Mouse (Mus musculus) spleen, postnatal 10 days (tissue): ENCODE results near the gene Bola2.

Experiments used
- DNase-seq, 2 experiments: peaks; one replicate each; pipeline ENCODE4 v3.0.0; 2021 to 2022; ENCODE audit warnings: low spot score in 2 of 2

Gene Bola2

DNA sequence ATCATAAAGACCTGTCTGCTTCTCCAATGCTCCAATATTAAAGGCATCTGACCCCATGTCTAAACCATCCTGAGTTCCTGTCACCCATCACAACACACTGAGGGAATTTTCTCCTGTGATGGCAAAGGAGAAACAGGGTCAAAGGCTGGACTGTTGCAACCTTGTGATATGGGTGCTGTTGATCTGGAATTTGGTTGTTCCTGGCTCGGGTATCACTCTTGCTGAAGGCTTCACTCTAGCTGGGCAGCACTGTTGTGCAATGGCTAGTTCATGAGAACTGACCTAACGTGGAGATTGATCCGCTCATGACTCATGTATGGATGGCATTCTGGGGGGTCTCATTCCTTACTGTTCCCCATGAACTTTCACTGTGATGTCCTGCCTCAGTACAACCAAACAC is 6.2 kb upstream of the Bola2 start:
- no peak for DNase-seq

DNA sequence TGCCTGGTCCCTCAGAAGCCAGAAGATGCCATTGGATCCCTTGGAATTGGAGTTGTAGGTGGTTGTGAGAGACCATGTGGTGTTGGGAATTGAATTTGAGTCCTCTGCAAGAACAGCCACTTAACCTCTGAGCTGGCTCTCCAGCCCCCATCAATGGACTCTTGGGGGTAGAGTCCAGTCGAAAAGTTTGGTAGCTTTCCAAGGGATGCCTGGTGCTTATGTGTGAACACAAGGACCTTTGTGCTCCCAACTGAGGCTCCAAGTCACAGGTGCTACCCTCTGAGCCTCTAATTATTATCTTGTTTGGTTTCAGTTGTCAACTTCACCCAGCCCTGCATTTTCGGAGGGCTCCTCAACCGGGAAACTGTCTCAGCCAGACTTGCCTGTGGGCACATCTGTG is 4.5 kb upstream of the Bola2 start:
- DNase-seq = no peak

DNA sequence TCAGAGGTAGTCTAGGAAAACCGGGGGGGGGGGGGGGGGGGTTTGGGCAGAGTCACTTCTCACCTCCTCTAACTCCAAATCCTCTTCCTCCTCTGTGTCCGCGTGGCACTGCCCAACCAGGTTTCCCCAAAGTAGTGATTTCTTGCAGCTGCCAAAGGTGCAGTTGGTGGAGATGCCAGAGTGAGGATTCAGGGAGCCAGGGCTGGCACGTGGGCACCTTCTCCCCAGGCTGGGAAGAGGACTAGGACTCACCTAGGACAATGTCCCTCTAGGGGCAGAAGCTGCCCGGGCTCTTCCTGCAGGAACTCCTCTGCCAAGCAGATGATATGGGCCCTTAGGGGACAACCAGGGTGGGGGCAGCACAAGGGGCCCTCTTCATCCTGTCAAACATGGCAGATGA is 3.5 kb upstream of the Bola2 start:
- no peak for DNase-seq

DNA sequence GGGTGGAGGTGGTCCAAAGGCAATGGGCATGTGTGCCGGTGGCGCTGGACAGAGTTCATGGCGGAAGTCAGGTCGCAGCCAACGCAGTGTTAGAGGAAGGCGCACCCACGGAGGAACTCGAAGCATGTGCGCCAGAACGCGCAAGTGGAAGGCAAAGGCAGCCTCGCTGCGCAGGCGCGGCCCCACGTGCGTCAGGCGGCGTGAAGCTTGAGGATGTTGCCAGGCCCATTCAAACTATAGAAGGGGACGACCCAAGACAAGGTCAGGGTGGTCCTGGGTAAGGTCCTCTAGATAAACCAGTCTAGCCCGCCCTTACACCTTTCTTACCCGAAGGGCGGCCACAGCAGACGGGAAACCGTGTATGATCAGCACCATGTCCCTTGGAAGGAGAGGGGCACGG is 2.8 kb upstream of the Bola2 start:
- no peak for DNase-seq

DNA sequence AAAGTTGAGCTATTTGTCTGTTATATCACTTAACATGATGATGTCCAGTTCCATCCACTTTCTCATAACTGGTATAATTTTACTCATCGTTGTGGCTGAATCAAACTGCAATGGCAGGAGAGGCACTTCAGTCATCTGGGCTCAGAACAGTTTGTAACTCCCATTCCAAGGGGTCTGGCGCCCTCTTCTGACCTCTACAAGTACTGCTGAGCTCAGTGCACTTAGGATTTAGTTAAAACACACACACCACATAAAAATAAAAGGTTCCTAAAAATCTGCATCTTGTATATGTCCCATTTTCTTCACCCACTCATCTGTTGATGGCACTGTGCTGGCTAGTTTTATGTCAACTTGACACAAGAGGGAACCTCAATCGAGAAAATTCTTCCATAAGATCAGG is 1.9 kb upstream of the Bola2 start:
- DNase-seq = peak; percentile 79 to 91

DNA sequence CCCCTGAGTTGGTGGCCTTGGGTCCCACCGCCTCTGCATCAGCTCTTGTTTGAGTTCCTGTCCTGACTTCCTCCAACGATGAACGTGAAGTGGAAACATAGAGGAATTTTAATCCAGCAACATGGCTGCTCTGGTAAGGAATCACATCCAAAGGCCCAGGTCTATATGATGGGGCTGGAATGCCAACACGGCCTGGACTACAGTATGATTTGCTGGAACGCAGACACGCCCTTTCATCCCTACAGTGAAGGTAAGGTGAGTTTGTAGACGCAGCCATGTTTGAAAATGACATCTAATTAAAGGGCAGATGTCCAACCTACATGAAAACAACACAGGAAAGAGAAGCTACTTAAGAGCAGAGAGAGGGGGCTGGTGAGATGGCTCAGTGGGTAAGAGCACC is 1.4 kb upstream of the Bola2 start:
- DNase-seq = no peak

DNA sequence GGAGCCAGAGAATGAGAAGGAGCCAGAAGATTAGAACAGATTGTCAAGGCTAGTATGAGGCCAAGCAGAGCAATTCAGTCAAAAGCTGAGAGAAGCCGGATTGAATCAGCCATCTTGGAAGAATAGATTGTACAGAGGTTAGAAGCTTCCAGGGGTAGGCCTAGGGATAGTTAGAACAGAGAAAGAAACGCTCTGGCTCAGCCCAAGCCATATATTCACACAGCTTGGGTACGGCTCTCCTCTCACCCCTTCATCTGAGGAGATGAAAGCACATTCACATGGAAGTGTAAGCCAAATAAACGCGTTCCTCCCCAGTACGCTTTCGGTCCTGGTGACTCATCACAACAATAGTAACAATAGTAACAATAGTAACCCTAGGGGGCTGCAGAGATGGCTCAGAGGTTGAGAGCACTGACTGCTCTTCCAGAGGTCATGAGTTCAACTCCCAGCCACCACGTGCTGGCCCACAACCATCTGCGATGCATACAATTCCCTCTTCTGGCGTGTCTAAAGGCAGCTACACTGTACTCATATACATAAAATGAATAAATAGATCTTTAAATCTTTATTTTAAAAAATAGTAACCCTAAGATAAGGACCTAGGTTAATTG is 655 bp upstream of the Bola2 start:
- no peak for DNase-seq

DNA sequence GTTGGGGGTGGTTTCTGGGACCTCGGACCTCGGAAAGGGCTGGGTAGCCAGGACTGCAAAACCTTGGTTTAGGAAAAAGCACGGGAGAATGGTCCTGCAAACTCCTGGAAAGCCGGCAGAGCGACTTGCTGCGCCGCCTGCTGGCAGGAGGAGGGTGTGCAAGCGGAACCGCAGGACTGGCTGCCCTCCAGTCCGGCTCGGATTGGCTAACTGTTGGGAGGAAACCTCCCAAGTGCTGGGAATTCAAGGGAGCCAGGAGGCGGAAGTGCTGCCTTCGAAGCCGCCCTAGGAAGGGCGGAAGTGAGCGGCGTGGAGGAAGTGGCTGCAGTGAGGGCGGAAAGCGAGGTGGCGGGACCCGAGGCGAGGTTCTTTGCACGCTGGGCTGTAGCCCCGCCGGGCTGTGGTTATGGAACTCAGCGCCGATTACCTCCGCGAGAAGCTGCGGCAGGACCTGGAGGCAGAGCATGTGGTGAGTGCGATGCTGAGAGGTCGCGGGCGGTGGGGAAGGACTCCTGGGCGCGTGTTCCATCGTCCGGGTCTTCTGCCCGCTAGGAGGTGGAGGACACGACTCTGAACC is 518 bp downstream of the Bola2 start, which contains the start of gene Slx1b:
TSS of gene Slx1b (minus strand) at position 154 of the 577 bp plus-strand sequence.
- DNase-seq = peak; percentile 84 to 91

DNA sequence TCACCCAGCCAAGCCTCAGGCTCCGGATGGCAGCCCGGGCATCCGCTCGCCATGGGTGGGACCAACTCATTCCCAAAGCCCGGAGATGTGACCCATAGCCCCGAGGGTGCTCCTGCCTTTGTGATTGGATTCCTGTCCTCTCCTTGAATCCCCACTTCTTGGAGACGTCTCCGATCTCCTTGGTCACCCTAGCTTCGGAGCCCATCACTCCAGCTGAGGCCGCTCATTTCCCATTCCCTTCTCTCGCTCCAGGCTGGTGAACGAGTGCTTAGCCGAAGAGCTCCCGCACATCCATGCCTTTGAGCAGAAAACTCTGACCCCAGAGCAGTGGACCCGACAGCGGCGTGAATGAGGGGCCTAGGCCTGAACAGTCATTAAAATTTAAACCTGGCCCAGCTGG is 1.1 kb downstream of the Bola2 start:
- DNase-seq = no peak

DNA sequence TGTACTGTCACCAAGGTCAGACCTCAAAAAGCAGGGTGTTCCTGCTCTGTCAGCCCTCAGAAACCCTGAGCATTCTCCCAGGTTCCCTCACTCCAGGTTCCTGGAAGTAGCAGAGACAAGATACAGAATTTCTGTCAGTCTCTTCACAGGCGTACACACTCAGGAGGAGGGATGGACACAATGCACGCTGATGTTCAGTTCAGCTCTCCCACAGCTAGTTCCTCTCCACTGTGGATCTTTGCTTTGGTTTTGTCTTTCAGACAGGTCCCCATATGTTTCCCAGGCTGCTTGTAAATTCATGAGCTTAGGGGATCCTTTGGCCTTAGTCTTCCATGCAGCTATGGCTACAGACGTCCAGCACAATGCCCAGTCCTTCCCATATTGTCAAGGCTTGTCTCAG is 1.7 kb downstream of the Bola2 start:
- DNase-seq = no peak

DNA sequence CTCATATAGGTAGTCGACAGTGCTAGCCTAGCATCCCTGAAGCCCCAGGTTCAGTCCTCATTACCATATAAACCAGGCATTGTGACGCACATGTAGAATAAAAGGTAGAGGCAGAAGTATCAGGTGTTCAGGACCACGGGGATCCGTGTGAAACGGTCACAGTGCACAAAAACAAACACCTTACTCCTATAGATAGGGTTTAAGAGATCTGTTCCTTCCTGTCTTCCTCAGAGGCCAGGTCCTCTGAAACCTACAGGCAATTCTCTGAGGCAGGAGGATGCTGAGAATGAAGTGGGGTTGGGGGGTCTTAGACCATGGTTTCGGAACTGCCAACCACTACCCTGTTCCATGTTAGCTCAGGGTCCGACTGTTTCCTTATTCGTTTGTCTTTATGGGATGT is 2.6 kb downstream of the Bola2 start:
- no peak for DNase-seq

DNA sequence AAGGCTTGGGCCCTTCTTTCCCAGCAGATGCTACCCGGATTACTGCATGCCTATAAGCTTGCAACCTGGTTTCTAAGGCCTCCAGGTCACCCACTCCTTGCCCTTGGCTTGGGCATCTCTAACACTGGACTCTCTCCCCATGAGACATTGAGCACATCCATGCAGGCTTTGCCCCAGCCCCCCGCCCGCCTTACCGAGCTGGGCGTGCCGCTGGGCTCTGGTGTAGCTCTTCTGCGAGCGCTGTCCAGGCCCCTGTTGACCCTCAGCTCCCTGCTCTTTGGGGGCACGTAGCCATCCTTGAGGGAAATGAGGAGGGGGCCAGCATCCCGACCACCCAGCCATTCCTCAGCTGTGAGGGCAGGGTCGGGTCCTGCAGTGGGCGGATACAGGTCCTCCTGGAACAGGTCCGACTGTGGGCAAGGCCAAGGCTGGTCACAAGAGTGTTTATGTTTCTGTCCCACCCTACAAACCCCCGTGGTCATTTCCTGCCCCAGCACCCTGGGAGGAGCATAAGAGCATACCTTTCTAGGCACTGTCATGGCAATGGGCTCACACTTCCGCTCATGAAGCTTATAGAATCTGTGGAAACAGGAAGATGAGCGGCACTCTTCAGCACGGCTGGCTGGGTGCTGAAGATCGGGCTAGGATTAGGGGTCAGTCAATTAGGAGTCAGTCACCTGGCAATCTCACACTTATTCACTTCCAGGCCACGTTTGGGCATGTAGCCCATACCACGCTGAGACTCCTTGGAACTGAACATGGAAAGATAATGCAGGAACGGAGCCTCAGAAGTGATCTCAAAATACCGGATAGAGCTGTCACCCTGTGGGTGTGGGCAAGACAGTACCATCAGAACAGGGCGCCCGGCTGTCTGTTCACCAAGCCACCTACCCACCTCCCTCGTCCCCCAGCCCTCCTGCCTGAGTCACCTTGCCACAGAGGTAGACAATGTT is 5.1 kb downstream of the Bola2 start:
- DNase-seq = peak in 1 of 2 experiments; percentile 21

DNA sequence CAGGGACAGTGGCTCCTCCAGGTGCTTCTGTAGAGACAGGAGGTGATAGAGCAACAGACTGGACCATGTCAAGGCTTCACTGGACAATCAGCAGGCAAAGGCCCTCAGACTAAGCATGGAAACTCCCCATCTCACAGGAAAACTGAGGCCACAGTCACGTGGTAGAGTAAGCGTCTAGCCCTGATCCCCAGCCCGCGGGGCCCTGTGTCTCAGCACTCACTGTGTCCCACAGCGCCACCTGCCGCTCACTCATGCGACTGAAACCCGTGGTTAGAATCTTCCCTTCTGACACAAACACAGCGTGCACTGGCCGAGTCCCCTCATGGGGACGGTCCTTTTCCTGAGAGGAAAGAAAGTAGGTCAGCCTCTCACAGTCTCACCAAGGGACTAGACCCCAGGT is 5.9 kb downstream of the Bola2 start:
- peak; percentile 90 to 97 for DNase-seq

DNA sequence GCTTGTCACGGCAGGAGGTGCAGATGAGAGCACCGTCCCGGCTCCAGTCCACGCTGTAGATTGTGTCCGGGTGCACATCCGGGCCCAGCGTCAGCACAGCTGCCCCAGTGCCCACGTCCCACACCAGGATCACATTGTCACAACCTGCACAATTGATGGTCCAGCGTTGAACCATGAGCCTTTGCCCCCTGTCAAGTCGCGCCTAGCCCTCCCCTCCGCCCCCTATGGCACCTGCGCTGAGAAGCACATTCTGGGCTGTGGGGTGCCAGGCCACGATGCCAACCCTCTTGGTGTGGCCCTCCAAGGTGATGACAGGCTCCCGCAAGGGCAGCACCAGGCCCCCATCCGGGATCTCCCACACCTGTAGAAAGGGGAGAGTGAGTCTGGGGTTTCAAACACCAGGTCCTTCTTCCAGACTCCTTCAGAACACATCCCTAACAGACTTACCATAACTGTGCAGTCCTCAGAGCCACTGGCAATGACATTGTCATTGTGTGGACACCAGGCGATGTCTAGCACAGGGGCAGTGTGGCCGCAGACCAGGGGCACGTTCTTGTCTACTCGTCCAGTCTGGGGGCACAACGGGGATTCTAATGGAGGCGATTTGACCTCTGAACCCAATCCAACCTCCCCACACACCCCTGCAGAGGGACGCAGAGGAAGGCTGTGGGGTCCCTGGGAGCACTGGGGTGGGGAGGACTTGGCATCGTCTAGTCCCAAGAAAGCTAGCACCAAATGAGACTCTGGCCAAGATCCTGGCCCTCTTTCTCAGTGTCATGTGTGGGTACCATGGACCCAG is 6.6 kb downstream of the Bola2 start:
- peak in 1 of 2 experiments; percentile 39 for DNase-seq

DNA sequence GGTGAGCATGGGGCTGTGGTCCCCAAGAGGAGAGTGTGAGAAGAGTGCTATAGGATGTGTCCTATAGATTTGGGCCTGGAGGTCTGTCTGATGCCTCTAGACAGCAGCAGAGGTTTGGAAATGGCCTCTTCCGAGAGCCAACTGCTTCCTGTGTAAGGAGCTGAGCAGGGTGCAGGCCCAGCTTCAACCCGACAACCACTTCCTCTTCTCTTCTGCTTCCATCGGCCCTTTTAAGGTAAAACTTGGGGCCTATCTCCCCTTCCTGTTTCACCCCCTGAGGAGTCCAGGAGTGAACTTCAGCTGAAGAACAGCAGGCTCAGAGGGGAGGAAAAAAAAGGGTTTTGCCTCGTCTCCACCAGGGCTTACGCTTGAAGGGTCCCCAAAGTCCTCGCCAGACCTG is 7.2 kb downstream of the Bola2 start:
- DNase-seq = peak; percentile 35 to 61

DNA sequence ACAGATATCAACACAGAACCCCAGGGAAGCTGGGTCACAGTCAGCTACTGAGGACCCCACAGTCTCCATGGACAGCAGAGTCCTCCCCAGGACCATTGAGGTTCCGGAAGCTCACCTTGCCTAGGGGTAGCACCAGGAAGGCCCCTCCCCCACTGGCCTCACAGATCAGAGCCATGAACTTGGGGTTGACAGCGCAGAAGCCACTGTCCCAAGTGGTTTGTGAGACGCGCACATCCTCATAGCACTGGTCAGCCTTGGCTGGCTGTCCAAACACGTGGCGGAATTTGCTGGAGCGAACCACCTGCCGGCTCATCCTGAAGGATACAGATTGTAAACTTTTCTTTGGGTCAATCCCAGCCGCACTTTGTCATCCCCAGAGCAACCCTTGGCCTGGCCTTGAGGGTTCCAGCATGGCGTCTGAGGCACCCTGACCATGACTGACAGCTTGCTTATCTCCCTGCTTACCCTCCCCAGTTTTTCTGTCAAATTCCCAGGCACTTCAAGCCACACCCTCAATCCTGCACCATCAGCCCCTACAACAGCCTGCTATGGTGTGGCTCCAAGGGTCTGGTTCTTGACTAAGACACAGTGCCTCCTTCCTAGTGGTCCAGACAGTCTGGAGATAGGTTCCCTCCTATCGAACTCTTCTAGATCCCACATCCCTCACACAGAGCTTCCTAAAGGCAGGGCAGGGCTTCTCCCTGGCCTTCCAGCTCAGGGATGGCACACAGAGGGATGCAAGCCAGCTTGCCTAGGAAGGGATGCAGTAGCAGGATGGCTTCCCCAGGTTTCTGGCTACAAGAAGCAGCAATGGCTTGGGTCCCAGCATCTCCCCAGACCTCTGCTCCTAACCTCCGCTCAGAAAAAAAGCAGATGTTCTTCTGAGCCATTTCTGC is 7.9 kb downstream of the Bola2 start:
- peak; percentile 40 to 72 for DNase-seq

DNA sequence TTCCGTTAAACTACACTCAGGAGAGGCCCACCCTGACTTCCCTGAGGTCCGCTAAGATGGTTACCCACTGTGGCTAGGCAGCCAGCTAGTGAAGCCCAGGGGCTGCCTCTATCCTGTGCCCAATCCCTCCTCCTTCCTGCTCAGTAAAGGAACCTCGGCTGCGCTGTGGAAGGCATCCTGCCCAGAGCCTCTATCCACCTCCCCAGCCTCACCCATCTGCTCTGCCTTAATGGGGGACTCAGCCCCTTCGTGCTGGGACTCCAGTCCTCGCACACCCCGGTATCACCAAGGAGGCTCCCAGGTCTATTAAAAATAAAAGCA is 8.5 kb downstream of the Bola2 start:
- peak; percentile 33 to 57 for DNase-seq

DNA sequence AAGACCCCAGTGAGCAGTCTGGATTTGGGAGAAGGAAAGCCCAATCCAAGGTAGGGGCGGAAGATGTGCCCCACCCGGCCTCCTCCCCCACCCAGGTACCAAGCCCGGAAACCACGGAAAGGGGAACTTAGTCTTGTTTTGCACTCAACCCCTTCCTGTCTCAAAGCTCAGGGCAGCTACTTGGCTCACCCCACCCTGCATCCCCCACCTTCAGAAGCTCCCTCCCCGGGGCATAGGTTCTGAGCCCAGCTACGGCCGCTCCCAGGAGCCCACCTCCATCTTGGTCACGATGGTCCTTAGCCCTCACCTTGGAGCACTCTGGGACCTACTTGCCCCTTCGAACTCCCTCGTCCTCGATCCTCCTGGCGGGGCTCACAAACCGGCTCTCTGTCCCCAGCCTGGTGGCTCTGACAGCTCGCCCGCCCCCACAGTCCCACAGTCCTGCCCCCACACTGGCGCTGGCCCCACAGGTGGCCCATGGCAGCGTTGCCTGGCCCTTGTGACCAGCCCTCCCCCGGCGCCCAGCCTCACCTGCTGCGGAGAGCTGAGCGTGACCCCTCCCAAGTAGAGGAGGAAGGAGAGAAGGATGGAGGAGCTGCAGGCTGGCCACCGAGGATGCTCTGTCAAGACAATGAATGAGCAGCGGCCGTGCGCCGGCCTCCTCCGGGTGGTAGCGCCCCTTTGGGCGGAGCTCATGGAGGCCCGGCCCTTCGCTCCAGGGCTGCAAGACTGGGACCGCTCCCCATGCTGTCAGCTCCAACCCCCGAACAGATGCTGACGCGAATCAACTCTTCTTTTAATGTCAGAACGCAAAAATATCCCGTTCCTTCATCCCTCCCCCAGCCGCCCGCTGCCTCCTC is 9.2 kb downstream of the Bola2 start:
- DNase-seq = peak; percentile 73 to 87

DNA sequence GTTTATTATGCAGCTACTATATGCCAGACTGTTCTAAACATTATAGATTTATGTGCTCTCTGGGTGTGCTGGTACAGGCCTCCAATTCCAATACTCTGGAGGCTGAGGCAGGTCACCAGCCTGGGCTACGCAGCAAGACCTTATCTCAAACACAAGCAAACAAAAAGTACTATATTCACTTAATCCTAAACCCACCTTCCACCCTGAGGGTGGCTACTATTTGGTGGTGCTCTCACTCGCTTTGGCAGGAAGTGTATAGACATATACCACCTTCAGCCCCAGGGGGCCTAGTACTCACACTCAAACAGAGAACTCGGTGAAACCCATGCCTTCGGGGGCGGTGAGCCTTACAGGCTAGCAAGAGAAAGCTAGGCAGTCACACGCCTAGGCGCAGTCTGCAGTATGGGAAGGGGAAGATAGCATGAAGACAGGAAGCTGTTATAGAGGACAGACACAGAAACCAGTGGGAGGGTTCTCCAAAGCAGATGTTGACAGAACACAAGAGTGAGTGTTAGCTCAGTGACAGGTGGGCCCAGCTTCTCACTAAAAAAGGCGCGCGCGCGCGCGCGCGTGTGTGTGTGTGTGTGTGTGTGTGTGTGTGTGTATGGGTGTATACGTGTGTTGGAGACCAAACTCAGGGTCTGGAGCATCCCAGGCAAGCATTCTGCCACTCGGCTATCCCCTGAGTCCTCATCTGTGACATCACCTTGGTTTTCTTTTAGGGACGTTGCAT is 12.4 kb downstream of the Bola2 start, which contains the start of gene Coro1a:
TSS of gene Coro1a (minus strand) at position 346 of the 733 bp plus-strand sequence.
- peak in 1 of 2 experiments; percentile 67 for DNase-seq
